Mouse (Mus musculus) midbrain, embryonic 11.5 days (tissue): Measurements from ENCODE around the gene Pank2. TPM values are rescaled to one million over a fixed set of nuclear protein-coding genes. Genes with fewer than 3 reads are reported as not detected.
A peak's percentile ranks its signal among the peaks of the same experiment; 100 is the strongest.

Experiments
- ATAC-seq: fragments of 200-750 bp; cut with Nextera tagmentation; 2 replicates; pipeline ENCODE4 v1.8.0; 2017; ENCODE audit warnings: moderate TSS enrichment, moderate library complexity; ENCODE audit not compliant: low FRiP score
- DNase-seq: peaks from one replicate; pipeline ENCODE4 v3.0.0; 2015; ENCODE audit warnings: low spot score; ENCODE audit errors: missing footprints
- H3K27ac ChIP-seq: fragments of 300-500 bp; sonication (generic); 2 replicates; pipeline ENCODE4 v1.5.1; 2014; ENCODE audit warnings: low read depth, low read length
- H3K27me3 ChIP-seq: fragments of 300-500 bp; sonication (generic); 2 replicates; pipeline ENCODE4 v1.6.1; 2014; ENCODE audit warnings: mild to moderate bottlenecking, low read length, moderate library complexity, mixed read lengths; ENCODE audit not compliant: control insufficient read depth, insufficient read depth
- H3K36me3 ChIP-seq: fragments of 300-500 bp; sonication (generic); 2 replicates; pipeline ENCODE4 v1.6.1; 2014; ENCODE audit warnings: mild to moderate bottlenecking, low read length, moderate library complexity, mixed read lengths; ENCODE audit not compliant: control insufficient read depth, insufficient read depth
- H3K4me1 ChIP-seq: fragments of 300-500 bp; sonication (generic); 2 replicates; pipeline ENCODE4 v1.6.1; 2014; ENCODE audit warnings: low read length; ENCODE audit not compliant: control insufficient read depth, insufficient read depth
- H3K4me2 ChIP-seq: fragments of 300-500 bp; sonication (generic); 2 replicates; pipeline ENCODE4 v1.6.1; 2014; ENCODE audit warnings: mild to moderate bottlenecking, moderate library complexity
- H3K4me3 ChIP-seq: fragments of 300-500 bp; sonication (generic); 2 replicates; pipeline ENCODE4 v1.5.1; 2014; ENCODE audit warnings: low read depth, low read length
- H3K9ac ChIP-seq: fragments of 300-500 bp; sonication (generic); 2 replicates; pipeline ENCODE4 v1.6.1; 2014; ENCODE audit warnings: low read length
- H3K9me3 ChIP-seq: fragments of 300-500 bp; sonication (generic); 2 replicates; pipeline ENCODE4 v1.6.1; 2016; ENCODE audit warnings: low read length; ENCODE audit not compliant: control insufficient read depth
- WGBS: fragments of 180-500 bp; shearing (Covaris S2); extraction: QIAGEN DNeasy Blood & Tissue Kit; methylation state at CpG from one replicate; pipeline ENCODE4 v1.1.7; 2014; 5-methylcytosine and 5-hydroxymethylcytosine counted together
- microRNA-seq: library from miRNA; unstranded; fragments of <30 nt; microRNA quantifications from one replicate; pipeline ENCODE4, GENCODE M21; 2017
- polyA plus RNA-seq: library from polyadenylated mRNA; unstranded; fragments of >200 nt; fragmentation: Nextera tagmentation; extraction: Ambion mirVana; gene quantifications from 2 replicates; pipeline ENCODE4 v1.2.1, GENCODE M21; 2014

Pank2 gene
- polyA plus RNA-seq, 1 experiment from 2014 or later: 61.1 TPM

GRCm38 (mm10) chr2:131328981-131329380 is 66.7 kb downstream of the Pank2 start:
- Histone ChIP-seq H3K27ac (no peak overlapping the region), H3K4me3 (no peak overlapping the region), H3K9ac (no peak overlapping the region), H3K27me3 (no peaks in the 10 kb centered on the region), H3K9me3 (no peaks in the 10 kb centered on the region), H3K4me2 (no peak overlapping the region), H3K36me3 (no peaks in the 10 kb centered on the region), H3K4me1 (no peaks in the 10 kb centered on the region)
- 91% methylated on average over 1 of the region's 1 CpGs for WGBS
- DNase-seq (no peak), ATAC-seq (no peak)

GRCm38 (mm10) chr2:131330548-131330947 is 68.3 kb downstream of the Pank2 start:
- H3K9me3 ChIP-seq: no peaks in the 10 kb centered on the region
- ATAC-seq: no peak
- H3K4me1 ChIP-seq: no peaks in the 10 kb centered on the region
- no peaks in the 10 kb centered on the region for H3K36me3 ChIP-seq
- H3K27ac ChIP-seq: no peak overlapping the region
- 91% methylated on average over 3 of the region's 3 CpGs for WGBS
- H3K4me2 ChIP-seq: no peak overlapping the region
- no peak overlapping the region for H3K4me3 ChIP-seq
- H3K9ac ChIP-seq: no peak overlapping the region
- H3K27me3 ChIP-seq: no peaks in the 10 kb centered on the region
- no peak for DNase-seq

GRCm38 (mm10) chr2:131337602-131338001 is 75.3 kb downstream of the Pank2 start:
- Histone ChIP-seq H3K4me3 (no peak overlapping the region), H3K9me3 (no peaks in the 10 kb centered on the region), H3K36me3 (no peaks in the 10 kb centered on the region), H3K27me3 (no peaks in the 10 kb centered on the region), H3K4me2 (no peak overlapping the region), H3K9ac (no peak overlapping the region), H3K27ac (no peak overlapping the region), H3K4me1 (no peaks in the 10 kb centered on the region)
- DNase-seq (no peak), ATAC-seq (no peak)
- WGBS: 89% methylated on average over 6 of the region's 6 CpGs

GRCm38 (mm10) chr2:131344449-131344848 is 82.2 kb downstream of the Pank2 start:
- Histone ChIP-seq H3K27me3 (no peaks in the 10 kb centered on the region), H3K4me3 (no peak overlapping the region), H3K27ac (no peak overlapping the region), H3K4me1 (no peaks in the 10 kb centered on the region), H3K9me3 (no peaks in the 10 kb centered on the region), H3K4me2 (no peak overlapping the region), H3K36me3 (no peaks in the 10 kb centered on the region), H3K9ac (no peak overlapping the region)
- DNase-seq (no peak), ATAC-seq (no peak)
- 71% methylated on average over 3 of the region's 3 CpGs for WGBS

GRCm38 (mm10) chr2:131345556-131345955 is 83.3 kb downstream of the Pank2 start:
- H3K27me3 ChIP-seq: no peaks in the 10 kb centered on the region
- no peak for DNase-seq
- H3K9me3 ChIP-seq: no peaks in the 10 kb centered on the region
- H3K4me3 ChIP-seq: no peak overlapping the region
- ATAC-seq: no peak
- no peak overlapping the region for H3K27ac ChIP-seq
- H3K9ac ChIP-seq: no peak overlapping the region
- H3K36me3 ChIP-seq: no peaks in the 10 kb centered on the region
- no peaks in the 10 kb centered on the region for H3K4me1 ChIP-seq
- H3K4me2 ChIP-seq: no peak overlapping the region
- 71% methylated on average over 3 of the region's 3 CpGs for WGBS

Small RNA genes within 50 kb of the gene (microRNA-seq; reads per million reads assigned to microRNA genes)
- gene Mir103-2: 124 reads per million, percentile 56 among the genes with 10 or more reads in this experiment

Other genes with a start within 250 kb of the Pank2 start
- 2.1 and 3.0 TPM in 2 replicates for gene Gfra4, start 219.4 kb upstream of the Pank2 start, polyA plus RNA-seq
- gene Adam33, start 198.7 kb upstream of the Pank2 start, polyA plus RNA-seq: 0.64 and 0.68 TPM in 2 replicates
- gene Siglec1, start 175.7 kb upstream of the Pank2 start, polyA plus RNA-seq: 0.10 TPM in 2 replicates
- gene Hspa12b, start 135.2 kb upstream of the Pank2 start, polyA plus RNA-seq: 2.9 and 3.3 TPM in 2 replicates
- not detected in 2 replicates for gene Gm11037, start 129.0 kb upstream of the Pank2 start, polyA plus RNA-seq
- gene 1700037H04Rik, start 102.4 kb upstream of the Pank2 start, polyA plus RNA-seq: 112 and 122 TPM in 2 replicates
- gene Cenpb, start 82.4 kb upstream of the Pank2 start, polyA plus RNA-seq: 8.7 and 9.5 TPM in 2 replicates
- gene Cdc25b, start 75.5 kb upstream of the Pank2 start, polyA plus RNA-seq: 122 and 130 TPM in 2 replicates
- 6.3 and 7.1 TPM in 2 replicates for gene Spef1, start 75.2 kb upstream of the Pank2 start, polyA plus RNA-seq
- gene Ap5s1, start 55.4 kb upstream of the Pank2 start, polyA plus RNA-seq: 26.6 and 29.4 TPM in 2 replicates
- gene Mavs, start 28.4 kb upstream of the Pank2 start, polyA plus RNA-seq: 11.0 and 13.3 TPM in 2 replicates
- 8.5 and 9.2 TPM in 2 replicates for gene Rnf24, start 90.4 kb downstream of the Pank2 start, polyA plus RNA-seq
- gene Smox, start 229.0 kb downstream of the Pank2 start, polyA plus RNA-seq: 26.2 and 26.9 TPM in 2 replicates